Mouse (Mus musculus) gastrocnemius, postnatal 25 days (tissue): ENCODE measurements around the gene B3gnt3. TPM values are rescaled to one million over a fixed set of nuclear protein-coding genes. Genes with fewer than 3 reads are reported as not detected.

Experiments used
- DNase-seq: peaks from one replicate; pipeline ENCODE4 v3.0.0; 2022
- total RNA-seq, 2 experiments: library from RNA; stranded (reverse); gene quantifications; 1 replicate in 1 of 2; 2 replicates in 1 of 2; pipeline ENCODE4 v1.2.3; 2021

B3gnt3 gene
- total RNA-seq, 2 experiments from 2014 or later: 1.5 to 3.8 TPM

DNA sequence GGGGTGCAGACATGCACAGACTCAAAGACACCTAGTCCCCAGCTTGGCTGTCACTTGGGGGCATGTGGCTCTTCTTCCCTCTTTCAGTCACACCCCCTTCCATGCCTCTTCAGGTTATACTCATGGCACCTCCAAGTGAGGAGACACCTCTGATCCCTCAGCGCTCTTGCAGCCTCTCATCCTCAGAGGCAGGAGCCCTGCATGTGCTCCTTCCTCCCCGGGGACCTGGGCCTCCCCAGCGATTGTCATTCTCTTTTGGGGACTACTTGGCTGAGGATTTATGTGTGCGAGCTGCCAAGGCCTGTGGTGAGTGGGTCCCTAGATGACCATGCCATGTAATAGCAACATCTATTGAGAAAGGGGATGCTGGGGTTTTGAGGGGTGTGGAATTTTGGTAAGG is 23.4 kb downstream of the B3gnt3 start:
- no peak for DNase-seq

DNA sequence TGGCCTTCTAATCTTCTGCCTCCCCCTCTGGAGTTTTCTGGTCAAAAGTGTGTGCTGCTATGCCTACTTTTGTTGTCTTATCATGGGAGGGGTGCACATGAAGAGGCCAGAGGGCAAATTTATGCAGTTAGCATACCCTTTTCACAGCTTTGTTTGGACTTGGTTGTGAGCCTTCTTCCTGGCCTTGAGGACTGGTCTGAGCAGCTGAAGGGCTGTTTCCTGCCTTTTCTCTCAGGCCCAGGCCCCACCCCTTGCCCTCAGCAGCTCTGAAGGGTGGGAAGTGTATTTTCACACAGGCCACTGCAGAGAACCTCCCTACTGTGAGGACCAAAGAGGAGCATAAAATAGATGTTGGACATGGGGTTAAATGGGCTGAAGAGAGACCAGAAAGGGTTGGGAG is 24.0 kb downstream of the B3gnt3 start:
- no peak for DNase-seq

DNA sequence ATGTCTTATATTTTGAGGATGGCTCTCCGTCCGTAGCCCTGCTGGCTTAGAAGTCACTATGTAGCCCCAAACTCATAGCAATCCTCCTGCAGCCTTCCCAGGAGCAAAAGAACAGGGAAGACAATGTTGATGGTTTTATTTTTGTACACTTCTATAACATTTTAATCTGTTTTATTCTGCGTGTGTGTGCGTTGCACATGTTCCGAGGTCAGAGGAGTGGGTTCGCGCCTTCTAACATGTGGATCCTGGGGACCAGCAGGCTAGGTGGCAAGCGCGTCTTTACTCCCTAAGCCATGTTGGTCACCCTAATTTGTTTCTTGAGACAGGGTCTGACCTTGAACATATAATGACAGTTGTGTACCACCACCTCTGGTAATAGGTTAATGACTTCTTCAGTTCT is 24.8 kb downstream of the B3gnt3 start:
- DNase-seq: no peak

DNA sequence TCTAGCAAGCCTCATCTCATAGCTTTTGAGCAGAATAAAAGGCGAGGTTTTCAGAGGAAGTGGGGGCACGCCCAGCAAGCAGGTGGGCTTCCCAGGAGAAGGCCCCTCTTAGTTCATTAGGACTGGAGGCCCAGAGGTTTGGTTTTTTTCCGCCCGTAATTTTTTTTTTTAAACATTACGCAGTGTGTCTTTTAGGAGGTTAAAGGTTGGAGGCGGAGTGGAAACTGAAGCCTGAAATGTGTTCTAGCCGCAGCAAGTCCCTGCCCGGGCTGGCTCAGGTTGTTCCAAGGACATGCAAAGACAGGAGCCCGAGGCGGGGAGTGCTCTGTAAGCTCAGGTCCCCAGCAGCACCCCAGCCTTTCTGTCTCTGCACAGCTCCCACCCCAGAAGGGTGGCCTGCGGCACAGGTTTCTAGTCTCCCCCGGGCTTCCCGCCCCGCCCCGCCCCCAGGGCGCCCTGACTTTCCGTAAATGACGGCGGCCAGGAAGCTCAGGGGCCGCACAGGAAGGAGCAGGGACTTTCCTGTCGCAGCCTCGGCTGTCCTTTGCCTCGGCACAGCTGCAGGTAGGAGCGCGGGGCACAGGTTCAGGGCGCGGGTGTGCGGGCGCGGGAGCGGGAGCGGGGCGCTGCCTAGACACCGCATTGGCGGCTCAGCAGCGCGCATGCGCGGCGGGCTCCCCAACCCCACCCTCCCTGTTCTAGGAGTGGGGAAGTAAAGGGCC is 25.4 kb downstream of the B3gnt3 start, which contains the start of gene Jak3:
Gene Jak3, plus strand, starts transcription at position 277 of the 722 bp plus-strand sequence.
- peak; percentile 59 for DNase-seq

DNA sequence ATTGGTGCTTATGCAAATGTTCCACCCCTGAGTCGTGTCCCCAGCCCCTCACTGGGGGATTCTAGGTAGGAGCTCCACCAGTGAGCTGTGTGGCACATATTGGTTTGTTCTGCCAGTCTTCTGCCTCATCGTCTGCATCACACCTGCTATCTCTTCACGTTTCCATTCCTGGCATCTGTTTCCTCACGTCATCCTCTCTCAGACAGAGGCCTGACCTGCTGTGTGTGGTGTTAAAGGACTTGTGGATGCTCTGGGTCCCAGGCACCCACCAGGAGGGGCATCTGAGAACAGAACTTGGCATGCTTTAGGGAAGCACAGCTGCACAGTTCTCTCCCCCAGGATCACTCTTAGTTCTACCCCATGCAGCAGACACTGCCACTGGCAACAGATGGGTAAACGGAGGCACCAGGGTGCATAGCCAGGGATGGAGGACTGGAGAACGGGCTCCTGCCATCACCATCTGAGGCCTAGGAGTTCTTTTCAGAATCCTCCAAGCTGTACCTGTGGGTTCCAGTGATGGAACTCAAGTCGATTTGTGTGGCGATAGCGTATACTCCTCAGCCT is 26.1 kb downstream of the B3gnt3 start:
- DNase-seq: no peak

DNA sequence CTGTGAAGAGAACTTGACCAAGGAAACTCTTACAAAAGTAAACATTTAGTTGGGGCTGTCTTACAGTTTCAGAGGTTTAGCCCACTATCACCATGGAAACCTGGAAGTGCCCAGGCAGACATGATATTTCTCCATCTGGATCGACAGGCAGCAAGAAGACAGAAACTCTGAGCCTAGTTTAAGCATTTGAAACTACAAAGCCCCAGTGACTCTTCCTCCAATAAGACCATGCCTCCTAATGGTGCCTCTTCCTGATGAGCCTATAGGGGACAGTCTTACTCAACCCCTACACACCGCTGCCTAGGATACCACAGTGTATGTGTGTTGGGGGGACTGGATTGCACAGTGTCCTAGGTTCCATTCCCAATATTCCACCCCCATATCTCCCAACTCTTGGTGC is 27.5 kb downstream of the B3gnt3 start:
- no peak for DNase-seq

DNA sequence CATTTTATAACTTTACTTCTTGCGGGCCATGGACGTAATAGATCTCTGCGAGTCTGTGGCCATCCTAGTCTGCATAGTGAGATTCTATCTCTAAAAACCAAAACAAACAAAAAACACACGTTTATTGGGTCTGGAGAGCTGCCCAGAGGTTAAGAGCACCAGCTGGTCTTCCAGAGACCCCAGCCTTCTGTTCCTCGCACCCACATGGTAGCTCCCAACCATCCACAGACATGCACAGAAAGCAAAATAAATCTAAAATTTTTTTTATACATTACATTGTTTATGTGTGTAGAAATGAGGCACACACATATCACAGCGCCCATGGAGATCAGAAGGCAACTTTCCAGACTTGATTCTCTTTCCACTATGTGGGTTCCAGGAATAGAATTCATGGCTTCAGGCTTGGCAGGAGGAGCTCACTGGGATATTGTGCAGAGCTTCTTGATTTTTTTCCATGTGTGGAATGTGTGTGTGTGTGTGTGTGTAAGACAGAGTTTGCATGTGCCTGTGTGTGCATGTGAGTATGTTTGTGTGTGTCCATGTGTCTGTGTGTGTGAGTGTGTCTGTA is 29.3 kb downstream of the B3gnt3 start:
- no peak for DNase-seq

DNA sequence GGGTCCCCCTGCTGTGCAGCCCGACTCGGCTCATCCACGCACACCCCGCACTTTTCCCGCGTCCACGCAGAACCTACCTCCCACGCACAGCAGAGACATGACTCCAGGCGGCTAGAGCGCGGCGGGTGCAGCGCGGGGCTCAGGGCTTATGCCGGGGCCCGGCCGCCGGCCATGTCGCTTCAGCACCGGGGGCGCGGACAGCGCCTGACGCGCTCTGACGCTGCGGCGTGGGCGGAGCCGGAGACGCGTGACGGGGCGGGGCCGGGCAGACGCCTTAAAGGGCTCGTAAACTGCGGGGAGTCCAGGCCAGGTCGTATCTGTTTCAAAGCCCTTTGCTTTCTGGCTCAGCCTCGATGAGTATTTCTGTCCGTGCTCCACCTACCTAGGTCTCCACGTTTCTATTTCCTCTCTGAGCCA is 30.0 kb downstream of the B3gnt3 start, which contains the start of gene Unc13a:
Gene Unc13a, minus strand, starts transcription at position 209 of the 417 bp plus-strand sequence.
- peak; percentile 83 for DNase-seq

DNA sequence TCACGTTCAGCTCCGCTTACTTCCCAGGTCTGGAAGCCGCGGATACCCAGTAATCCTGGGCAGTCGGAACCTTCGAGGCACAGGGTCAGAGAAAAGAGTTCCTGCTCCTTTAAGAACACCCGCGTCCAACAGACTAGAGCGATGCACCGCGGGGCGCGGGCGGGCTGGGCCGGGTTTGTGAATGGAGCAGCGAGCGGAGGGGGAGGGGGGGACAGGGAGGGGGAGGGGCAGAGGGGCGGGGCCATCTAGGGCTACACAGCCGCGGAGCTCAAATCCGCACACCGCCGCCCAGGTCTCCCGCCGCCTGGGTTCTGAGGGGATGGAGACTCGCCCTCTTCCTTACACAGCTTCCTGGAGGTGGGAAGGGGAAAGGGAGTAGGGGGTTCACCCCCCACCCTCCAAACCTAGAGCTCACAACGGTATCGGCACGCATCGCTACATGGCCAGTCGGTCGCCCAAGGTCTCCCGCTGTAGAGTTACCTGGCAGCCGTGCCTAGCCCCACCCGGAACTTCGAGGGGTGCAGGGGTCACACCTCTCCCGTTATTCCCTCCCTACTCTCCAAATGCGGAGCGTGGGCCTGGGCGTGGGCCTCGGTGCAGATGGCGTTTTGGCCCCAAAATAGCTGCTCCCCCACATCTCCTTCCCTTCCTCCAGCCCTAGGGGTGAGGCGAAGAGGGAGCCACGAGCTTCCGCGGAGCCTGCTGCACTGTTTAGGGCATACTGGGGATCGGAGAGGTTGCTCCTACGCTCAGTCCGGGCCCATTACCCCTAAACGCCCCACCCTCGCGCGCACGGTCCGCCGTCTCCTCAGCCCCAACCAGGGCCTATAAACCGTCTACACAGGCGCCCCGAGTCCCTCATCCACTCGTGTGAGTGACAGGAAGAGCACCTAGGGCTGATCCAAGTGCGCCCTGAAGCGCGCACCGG is 30.7 kb downstream of the B3gnt3 start:
- DNase-seq: no peak

DNA sequence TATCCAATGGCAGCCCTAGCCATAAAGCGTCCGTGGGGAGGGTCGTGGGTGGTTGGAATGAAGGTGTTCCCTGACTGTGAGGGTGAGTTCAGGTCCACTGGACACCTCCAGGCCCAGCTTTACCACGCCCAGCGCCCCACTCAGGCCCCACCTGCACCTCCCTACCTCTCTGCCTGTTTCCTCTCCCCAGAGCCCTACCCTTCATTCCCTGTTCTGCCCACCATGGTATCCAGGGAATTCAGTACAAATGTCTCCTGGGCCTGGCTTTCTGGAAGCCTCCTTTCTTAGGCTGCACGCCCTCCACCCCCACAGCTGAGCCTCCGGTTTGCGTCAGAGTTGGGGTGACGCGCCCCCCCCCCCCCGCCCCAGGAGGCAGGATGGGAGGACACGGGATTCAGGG is 31.4 kb downstream of the B3gnt3 start:
- DNase-seq: no peak

DNA sequence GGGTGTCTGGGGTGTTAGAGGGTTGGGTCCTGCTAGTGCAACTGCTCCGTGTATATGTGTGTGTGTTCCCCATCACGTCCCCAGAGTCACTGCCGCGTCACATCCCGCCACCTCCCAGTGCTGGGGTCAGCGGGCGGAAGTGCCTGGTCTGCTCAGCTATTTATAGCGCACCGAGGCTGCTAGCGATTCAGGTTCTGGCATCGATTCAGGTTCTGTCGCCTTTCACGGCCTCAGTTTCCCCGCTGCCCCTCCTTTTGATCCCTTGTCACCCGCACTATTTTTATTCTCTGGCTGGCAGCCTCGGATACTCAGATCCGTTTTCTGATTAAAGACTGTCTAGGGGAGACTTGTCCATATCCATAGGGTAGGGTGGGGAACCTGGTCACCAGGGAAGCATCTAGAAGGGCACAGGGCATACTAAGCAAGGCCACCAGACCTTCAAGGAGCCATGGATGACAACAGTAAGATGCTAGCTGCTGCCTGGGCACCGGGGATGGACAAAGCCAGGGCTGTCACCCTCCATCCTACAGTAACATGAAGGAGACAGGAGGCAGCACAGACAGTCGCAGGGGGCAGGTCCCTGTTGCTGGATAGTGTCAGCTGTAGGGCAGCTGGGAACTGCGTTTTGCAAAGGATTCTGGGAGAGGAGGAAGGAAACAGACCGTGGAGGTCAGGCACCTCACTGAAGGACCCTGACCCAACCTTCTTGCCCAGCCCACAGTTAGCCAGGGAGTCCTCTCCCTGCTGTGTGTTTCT is 33.2 kb downstream of the B3gnt3 start:
- no peak for DNase-seq

DNA sequence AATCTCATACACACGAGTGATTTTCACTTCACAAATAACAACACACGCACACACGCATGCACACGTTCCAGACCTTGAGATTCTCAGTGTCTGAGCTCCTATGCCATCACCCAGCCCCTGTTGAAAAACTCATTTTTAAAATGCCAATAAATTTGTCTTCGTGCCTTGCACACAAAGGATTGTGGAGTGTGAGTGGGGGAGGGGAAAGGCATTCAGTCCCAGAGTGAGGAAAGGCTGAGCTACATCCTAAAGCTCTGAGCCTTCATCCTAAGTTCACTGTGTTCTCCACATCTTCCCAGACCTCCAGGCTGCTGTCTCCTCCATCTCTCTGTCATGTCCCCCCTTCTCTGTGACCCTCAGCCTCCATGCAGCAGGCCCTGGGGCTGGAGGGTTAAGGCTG is 34.3 kb downstream of the B3gnt3 start:
- no peak for DNase-seq

DNA sequence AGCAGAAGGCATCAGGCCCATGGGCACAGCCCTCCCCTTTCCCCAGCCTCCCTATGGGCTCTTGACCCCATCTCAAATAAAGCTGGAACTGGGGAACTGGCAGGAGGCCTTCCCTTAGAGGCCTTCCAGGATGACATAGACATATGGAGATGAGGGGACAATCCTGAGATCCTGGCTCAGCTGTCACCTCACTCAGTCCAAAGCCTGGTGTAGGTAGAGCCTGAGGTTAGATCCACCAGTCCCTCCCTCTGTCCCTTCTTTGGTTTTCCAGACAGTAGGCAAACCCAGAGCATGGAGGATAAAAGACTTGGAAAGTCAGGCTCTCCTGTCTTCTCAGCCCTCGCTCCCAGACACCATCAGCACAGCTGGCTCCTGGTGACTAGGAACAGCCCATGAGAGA is 34.7 kb downstream of the B3gnt3 start:
- DNase-seq: no peak

DNA sequence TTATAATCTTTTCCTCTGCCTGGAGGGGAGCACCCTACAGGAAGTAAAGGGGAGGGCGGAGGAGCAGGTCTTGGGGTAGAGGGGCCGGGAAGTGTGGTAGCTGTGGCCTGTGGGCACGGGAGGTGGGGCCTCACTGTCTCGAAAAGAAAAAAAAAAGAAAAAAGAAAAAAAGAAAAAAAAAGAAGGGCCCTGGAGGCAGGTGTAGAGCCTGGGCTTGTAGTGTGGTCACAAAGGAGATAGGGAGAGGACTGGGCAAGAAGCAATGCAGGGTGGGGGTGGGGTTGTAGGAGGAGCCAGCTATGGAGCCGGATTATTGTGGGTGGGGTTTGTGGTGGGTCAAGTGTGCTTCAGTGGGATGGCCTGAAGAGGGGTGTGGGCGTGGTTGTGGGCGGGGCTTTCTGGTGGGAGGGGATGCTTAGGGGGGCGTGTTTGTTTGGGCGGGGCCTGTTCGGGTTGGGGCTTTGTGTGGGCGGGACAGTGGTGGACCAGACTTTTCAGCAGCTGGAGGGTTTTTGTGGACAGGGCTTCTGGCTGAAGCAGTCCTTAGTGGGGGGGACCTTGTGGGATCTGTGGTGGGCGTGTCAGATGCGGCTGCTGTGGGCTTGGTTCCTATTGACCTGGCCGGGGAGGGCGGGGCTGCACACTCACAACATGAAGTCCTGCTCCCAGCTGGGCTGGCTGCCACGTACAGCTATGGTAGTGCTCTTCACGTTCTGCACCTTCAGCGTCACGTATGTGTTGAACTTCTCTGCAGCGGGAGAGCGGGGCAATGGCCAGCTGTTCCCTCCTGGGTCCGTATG is 36.1 kb downstream of the B3gnt3 start:
- no peak for DNase-seq

DNA sequence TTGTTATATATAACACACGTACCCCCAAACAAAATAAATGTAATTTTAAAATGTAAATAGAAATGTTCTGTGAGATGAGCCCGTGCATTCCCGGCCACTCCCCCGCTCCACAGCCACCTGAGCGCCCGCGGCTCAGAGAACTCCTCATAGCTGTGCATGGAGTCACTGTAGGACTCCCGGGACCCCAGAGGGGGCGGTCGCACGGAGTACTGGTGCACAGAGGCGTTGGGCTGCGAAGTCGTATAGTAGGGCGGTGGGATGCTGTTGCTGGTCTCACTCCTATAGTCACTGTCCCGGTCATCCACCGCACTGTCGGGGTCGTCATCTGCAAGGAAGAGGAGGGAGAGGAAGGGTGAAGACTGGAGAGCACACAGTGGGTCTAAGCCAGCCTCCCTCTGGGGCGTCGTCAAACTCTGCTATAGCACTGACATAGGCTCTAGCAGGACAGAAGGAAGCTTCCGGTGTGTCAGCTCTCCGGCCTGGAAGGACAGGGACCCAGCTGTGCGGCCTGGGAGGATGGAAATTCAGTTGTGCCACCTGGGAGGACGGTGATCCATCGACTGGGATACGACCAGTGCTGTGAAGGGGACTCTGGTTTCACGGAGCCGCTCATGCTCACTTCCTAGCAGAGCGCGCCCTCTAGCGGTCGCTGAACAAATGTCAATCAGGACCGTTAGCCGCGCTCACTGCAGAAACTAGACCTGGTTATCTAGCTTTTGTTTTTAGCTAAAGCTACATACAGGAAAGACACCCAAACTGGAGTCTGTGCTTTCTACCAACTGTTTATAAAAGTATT is 41.1 kb downstream of the B3gnt3 start:
- DNase-seq: peak; percentile 55

DNA sequence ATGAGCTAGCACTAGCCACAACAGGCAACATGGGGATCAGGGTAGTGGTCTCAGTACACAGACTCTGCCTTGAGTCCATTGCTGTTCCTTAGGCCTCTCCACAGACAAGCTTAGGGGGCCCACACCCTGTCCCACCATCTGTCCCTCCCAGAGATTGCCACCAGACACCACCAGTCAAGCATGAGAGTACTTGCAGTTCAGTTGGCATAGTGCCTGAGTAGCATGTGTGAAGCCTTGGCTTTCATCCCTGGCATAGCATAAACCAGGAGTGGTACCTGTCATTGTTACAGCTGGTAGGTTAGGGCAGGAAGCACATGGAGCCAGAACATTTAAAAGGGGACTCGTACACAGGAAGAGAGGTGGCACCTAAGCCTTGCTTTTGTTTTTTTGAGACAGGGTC is 41.8 kb downstream of the B3gnt3 start:
- DNase-seq: no peak

DNA sequence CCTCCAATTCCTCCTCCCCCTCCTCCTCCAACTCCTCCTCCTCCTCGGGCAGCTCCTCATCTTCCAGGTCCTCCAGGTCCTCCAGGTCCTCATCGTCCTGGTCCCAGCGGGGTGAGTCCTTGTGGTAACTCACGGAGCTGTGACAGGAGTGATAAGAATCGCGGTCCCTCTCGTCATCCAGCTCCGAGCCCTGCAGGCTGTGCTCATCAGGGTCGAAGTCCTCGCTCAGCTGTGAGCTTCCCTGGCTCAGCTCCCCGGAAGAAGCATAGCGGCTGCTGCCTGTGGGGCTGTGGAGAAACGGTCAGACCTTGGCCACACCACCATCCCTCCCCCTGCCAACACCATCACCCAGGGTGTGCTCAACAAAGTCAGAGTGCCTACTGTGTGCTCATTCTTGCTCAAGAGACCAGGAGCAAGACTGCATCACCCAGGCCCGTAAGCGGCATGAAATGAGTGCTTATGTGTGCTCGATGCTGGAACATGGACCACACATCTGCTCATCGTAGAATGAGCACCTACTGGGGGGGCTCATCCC is 43.0 kb downstream of the B3gnt3 start:
- DNase-seq: no peak

DNA sequence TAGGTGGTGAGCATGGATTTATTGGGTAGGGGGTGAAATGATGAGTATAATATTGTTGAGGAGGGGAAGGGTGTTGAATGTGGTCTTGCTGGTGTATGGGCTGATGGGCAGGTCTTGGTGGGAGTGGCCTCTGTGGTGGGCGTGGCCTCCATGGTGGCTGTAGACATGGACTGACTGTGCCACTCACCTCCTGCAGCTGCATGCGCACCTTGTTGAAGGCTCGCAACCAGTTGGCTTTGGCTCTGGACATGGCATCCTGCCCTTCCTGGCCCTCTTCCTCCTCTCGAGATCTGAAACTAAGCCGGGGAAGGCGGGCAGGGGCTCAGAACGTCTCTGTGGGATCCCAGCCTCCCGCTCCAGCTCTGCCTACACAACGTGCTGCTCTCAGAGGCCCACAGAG is 43.8 kb downstream of the B3gnt3 start:
- no peak for DNase-seq

DNA sequence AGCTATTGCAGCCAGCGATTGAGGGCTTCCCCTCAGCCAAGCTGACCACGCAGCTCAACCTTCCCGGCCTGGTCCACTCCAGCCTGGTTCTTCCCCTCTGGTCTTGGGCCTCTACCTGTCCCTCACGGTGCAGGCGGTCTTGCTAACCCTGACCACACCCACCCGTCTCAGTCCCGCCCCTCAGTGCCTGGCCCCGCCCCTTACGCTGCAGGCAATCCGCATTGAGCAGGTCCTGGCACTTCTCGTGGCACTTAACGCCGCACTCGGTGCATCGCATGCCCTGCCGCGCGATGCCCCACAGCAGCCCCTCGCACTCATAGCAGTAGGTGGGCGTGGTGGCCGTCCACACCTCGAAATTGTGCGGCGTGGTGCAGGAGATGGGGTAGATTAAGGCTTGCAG is 47.0 kb downstream of the B3gnt3 start:
- DNase-seq: no peak

DNA sequence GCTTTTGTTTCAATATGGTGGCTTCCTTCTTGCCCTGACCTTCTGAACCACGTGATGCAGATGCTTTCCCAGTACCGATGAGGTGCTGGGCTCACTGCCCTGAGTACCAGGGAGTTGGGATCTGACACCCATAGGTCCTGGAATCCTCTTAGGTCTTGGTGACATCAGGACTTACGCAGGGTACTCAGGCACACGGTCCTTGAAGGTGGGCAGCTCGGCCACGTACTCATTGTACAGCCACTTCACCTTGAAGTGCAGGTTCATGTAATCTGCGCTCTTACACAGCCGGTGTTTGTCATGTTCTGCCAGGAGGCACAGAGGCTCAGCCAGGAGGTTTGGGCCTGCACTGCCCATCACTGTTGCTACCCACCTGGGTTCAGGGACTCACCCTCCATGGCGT is 56.1 kb downstream of the B3gnt3 start:
- DNase-seq: no peak
